Mouse (Mus musculus) intestine, embryonic 16.5 days (tissue): Measurements from ENCODE around the gene Xk. TPM values are rescaled to one million over a fixed set of nuclear protein-coding genes. Genes with fewer than 3 reads are reported as not detected.
"Not testable (repeated sequence)": the region's sequence is repeated elsewhere in the genome, so short reads cannot be mapped to it uniquely, and the experiment has no call there.

Source experiments
- ATAC-seq: fragments of 200-750 bp; cut with Nextera tagmentation; 2 replicates; pipeline ENCODE4 v1.8.0; 2017; ENCODE audit warnings: moderate TSS enrichment, moderate library complexity
- H3K27ac ChIP-seq: fragments of 300-500 bp; sonication (generic); 2 replicates; pipeline ENCODE4 v1.5.1; 2014; ENCODE audit warnings: mild to moderate bottlenecking, low read length
- H3K27me3 ChIP-seq: fragments of 300-500 bp; sonication (generic); replicated peaks from 2 replicates; pipeline ENCODE4 v1.6.1; 2014; ENCODE audit warnings: low read length, control low read depth, mixed read lengths; ENCODE audit not compliant: control insufficient read depth, insufficient read depth
- H3K36me3 ChIP-seq: fragments of 300-500 bp; sonication (generic); 2 replicates; pipeline ENCODE4 v1.6.1; 2014; ENCODE audit warnings: low read length, control low read depth; ENCODE audit not compliant: control insufficient read depth, insufficient read depth
- H3K4me1 ChIP-seq: fragments of 300-500 bp; sonication (generic); 2 replicates; pipeline ENCODE4 v1.6.1; 2014; ENCODE audit warnings: low read length, control low read depth, mixed read lengths; ENCODE audit not compliant: control insufficient read depth, insufficient read depth
- H3K4me2 ChIP-seq: fragments of 300-500 bp; sonication (generic); 2 replicates; pipeline ENCODE4 v1.6.1; 2014; ENCODE audit warnings: low read depth, low read length, control low read depth
- H3K4me3 ChIP-seq: fragments of 300-500 bp; sonication (generic); 2 replicates; pipeline ENCODE4 v1.5.1; 2014; ENCODE audit warnings: mild to moderate bottlenecking, low read length
- H3K9ac ChIP-seq: fragments of 300-500 bp; sonication (generic); 2 replicates; pipeline ENCODE4 v1.6.1; 2014; ENCODE audit warnings: low read depth, low read length
- H3K9me3 ChIP-seq: fragments of 300-500 bp; sonication (generic); 2 replicates; pipeline ENCODE4 v1.6.1; 2016; ENCODE audit warnings: low read length, control low read depth; ENCODE audit not compliant: control insufficient read depth
- WGBS: fragments of 180-500 bp; shearing (Covaris S2); extraction: QIAGEN DNeasy Blood & Tissue Kit; methylation state at CpG from one replicate; pipeline ENCODE4 v1.1.7; 2014; 5-methylcytosine and 5-hydroxymethylcytosine counted together
- polyA plus RNA-seq: library from polyadenylated mRNA; unstranded; fragments of >200 nt; fragmentation: Nextera tagmentation; extraction: Ambion mirVana; gene quantifications from 2 replicates; pipeline ENCODE4 v1.2.1, GENCODE M21; 2015

Gene Xk
- polyA plus RNA-seq, 1 experiment from 2014 or later, result 3.8 TPM

- 84% methylated on average over 5 of the region's 5 CpGs for WGBS
- no peak for ATAC-seq
- H3K4me2 ChIP-seq, result no peak overlapping the region
- H3K27ac ChIP-seq, result no peak overlapping the region
- no peaks in the 10 kb centered on the region for H3K36me3 ChIP-seq
- H3K9ac ChIP-seq, result no peak overlapping the region
- H3K4me1 ChIP-seq, result no peaks in the 10 kb centered on the region
- H3K9me3 ChIP-seq, result no peaks in the 10 kb centered on the region
- H3K4me3 ChIP-seq, result no peak overlapping the region
- H3K27me3 ChIP-seq, result no peaks in the 10 kb centered on the region
These were observed 30.2 kb downstream of the Xk start for GRCm38 (mm10) chrX:9302791-9303190.

GRCm38 (mm10) chrX:9303455-9303854 lies 30.9 kb downstream of the Xk start:
- H3K4me1 ChIP-seq, result no peaks in the 10 kb centered on the region
- no peak overlapping the region for H3K4me2 ChIP-seq
- H3K9ac ChIP-seq, result no peak overlapping the region
- H3K27ac ChIP-seq, result no peak overlapping the region
- 63% methylated on average over 1 of the region's 1 CpGs for WGBS
- no peak for ATAC-seq
- no peak overlapping the region for H3K4me3 ChIP-seq
- no peaks in the 10 kb centered on the region for H3K36me3 ChIP-seq
- H3K9me3 ChIP-seq, result no peaks in the 10 kb centered on the region
- no peaks in the 10 kb centered on the region for H3K27me3 ChIP-seq

GRCm38 (mm10) chrX:9316457-9316856 lies 43.9 kb downstream of the Xk start:
- not testable (repeated sequence) for ATAC-seq, H3K4me2 ChIP-seq

GRCm38 (mm10) chrX:9327954-9328353 lies 55.4 kb downstream of the Xk start:
- not testable (repeated sequence) for ATAC-seq, H3K9ac ChIP-seq, H3K9me3 ChIP-seq, H3K4me3 ChIP-seq, H3K4me1 ChIP-seq, H3K36me3 ChIP-seq, H3K4me2 ChIP-seq, H3K27ac ChIP-seq, H3K27me3 ChIP-seq
- 89% methylated on average over 25 of the region's 26 CpGs for WGBS

More at GRCm38 (mm10) chrX:9316457-9316856, 43.9 kb downstream of the Xk start:
- not testable (repeated sequence) for H3K36me3 ChIP-seq, H3K9me3 ChIP-seq, H3K4me1 ChIP-seq, H3K27me3 ChIP-seq, H3K27ac ChIP-seq, H3K9ac ChIP-seq, H3K4me3 ChIP-seq

- 88% methylated on average over 12 of the region's 12 CpGs for WGBS
- not testable (repeated sequence) for H3K9ac ChIP-seq, H3K27me3 ChIP-seq, H3K36me3 ChIP-seq, H3K27ac ChIP-seq, ATAC-seq, H3K4me1 ChIP-seq, H3K4me3 ChIP-seq, H3K9me3 ChIP-seq, H3K4me2 ChIP-seq
These were observed 59.9 kb downstream of the Xk start for GRCm38 (mm10) chrX:9332366-9332962.

- H3K9ac ChIP-seq, H3K4me1 ChIP-seq, H3K9me3 ChIP-seq, H3K4me3 ChIP-seq, H3K4me2 ChIP-seq, H3K36me3 ChIP-seq, H3K27ac ChIP-seq, H3K27me3 ChIP-seq, ATAC-seq: not testable (repeated sequence)
- 49% methylated on average over 2 of the region's 2 CpGs for WGBS
These were observed 60.5 kb downstream of the Xk start for GRCm38 (mm10) chrX:9333035-9333434.

- not testable (repeated sequence) for H3K27ac ChIP-seq, H3K4me2 ChIP-seq, H3K9ac ChIP-seq, H3K9me3 ChIP-seq, H3K4me1 ChIP-seq, H3K36me3 ChIP-seq, ATAC-seq, H3K27me3 ChIP-seq, H3K4me3 ChIP-seq
- 60% methylated on average over 1 of the region's 1 CpGs for WGBS
These were observed 62.4 kb downstream of the Xk start for GRCm38 (mm10) chrX:9334996-9335395.

GRCm38 (mm10) chrX:9350327-9350726 lies 77.8 kb downstream of the Xk start, which contains the start of gene H2al1k:
Gene H2al1k (plus strand): TSS chrX:9350627.
- ATAC-seq, H3K4me1 ChIP-seq, H3K4me2 ChIP-seq, H3K4me3 ChIP-seq, H3K27ac ChIP-seq, H3K9ac ChIP-seq, H3K27me3 ChIP-seq, H3K36me3 ChIP-seq, H3K9me3 ChIP-seq: not testable (repeated sequence)
- WGBS, result no CpG with 5 or more reads among the region's 2 CpGs
